Mouse (Mus musculus) cerebral cortex, adult 2 months (tissue): ENCODE results near the gene Spata18.

ENCODE experiments used
- WGBS: fragments of 180-500 bp; shearing (Covaris S2); methylation state at CpG from one replicate; pipeline ENCODE4 v1.1.7; 2018; 5-methylcytosine and 5-hydroxymethylcytosine counted together

The Spata18 gene

DNA sequence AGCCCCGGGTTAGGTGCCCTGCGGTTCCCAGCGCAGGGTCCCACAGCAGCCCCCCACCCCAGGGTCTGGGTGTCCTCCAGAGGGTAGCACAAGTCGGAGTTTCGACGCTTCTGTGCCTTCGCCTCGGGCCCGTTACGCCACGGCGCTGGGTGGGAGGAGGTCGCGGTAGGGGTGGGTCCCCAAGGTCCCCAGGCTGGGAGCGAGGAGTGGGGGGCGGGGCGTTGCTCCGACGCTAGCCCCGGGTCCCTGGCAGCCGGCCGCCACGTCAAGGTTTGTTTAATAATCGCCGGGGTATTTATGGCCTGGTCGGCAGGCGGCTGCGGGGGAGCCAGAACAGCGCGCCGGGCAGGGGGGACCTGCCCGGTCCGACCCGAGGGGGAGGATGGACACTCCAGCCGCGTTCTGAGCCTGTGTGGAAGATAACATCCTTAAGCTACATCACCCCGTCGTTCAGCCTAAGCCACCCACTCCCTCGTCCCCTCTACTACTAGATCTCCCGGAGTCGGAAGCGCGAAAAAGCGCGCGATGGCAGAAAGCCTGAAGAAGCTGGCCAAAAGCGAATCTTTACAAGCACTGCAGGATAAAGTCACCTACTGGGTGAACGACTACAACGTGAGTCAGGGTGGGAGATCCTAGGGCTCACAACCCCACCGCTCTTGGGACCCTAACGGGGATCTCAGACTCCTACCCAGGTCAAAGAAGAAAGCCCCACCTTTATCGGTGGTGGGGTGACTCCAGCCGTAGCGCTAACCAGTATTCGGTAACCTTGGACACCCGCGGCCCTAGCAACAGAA is at the start of gene Spata18:
Spata18 (plus strand) TSS at position 319 of the 794 bp plus-strand sequence.
- WGBS, result 1% methylated on average over 57 of the region's 57 CpGs

DNA sequence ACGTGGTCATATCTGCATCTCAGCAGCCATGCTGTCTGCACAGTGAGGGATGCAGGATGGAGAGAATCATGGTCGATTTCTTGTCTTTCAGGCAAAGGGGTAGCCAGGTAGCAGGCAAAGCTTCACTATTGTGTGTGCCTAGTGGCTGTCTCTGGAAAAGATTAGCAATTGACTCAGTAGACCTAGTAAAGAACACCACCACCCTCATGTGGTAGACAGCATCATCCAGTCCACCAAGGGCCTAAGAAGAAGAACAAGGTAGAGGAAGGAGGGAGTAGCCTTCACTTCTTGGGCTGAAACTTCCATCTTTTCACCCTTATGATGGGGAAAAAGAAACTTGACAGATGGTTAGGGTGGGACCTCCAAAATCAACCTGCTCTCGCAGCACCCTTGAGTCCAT is 48.3 kb upstream of the Spata18 start:
- 89% methylated on average over 3 of the region's 3 CpGs for WGBS

DNA sequence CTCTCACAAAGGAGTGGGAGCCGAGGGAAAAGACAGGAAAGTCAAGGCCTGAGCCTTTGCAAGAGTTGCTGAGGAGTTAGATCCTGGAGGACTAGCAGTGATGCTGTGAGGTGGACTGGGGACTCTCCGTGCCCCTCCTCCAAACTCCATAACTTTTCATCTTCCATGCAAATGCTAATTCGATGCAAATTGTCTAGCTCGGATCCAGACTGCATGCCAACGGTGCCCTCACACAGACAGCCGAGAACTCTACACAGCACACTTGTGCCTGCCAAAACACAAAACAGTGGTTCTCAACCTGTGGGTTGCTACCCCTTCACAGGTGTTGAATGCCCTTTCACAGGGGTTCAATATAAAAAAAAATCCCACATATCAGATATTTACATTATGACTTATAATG is 46.6 kb upstream of the Spata18 start:
- WGBS, result 38% methylated on average over 6 of the region's 6 CpGs

DNA sequence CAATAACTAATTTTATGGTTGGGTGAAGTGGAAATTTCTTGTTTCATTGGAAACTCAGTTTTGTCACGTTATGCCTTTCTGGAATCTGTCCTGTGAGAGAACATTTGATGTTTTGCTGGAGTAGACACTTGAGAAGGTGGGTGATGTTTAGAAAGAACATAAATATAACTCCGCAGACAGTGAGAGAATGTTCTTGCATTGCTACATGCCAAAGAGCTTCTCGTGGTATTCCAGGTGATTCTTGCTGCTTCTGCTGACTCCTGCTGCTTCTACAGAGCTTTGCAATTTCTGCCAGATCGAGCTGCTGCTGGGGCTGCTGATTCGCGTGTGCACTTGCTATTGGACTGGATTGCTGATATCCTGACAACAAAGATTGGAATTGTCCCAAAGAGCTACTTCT is 46.2 kb upstream of the Spata18 start:
- WGBS, result 44% methylated on average over 6 of the region's 6 CpGs

DNA sequence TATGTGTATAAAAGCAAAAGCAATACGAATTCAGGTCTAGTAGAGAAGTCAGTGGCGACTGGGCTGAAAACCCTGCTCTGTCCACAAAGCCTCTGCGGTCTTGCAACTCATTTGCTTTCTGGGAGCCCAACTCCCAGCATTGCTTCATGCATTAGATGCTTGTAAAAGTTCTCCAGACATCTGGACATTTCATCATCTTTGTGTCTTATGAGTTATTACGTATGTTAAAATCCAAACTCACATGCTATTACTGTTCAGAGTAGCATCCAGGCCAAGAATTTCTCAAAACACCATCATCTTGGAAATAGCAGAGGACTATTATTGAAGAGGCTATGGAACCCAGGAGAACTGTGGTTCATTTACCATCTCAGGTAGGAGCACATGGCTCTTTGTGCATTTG is 40.1 kb upstream of the Spata18 start:
- 95% methylated on average over 4 of the region's 4 CpGs for WGBS

DNA sequence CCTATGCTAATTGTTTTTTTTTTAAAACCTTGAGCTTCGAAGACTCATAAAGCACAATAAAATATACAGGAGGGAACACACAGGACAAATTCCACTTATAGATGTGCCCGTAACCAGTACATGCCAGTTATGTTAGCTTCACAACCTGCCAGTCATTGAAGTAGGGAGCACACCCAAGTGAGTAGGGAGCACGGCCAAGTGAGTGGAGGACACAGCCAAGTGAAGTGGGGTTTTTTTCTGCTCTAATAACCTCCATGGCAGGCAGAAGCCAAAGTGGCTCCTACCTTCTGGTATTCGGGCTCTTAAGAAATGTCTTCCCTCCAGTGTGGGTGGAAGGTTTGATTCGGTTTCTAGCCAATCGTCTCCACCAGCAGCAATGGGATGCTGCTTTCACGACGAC is 37.9 kb upstream of the Spata18 start:
- WGBS, result 81% methylated on average over 8 of the region's 8 CpGs

DNA sequence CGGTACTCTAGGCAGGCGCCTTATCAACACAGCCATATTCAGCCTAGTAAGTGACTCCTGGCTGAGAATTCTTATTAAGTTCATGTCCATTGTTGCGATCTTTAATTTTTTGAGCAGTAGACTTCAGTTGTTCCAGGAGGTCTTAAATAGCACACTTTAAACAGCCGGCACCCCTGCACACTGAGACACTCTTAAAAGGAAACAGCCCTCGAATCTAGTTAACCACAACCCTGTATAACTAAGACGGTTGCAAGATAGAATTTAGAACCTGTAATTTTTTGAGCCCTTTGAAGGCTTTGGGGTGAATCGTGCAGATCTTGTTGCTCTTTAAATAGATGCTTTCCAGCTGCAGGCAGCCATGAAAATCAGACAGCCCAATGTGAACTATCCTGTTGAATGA is 36.0 kb upstream of the Spata18 start:
- WGBS, result 68% methylated on average over 7 of the region's 7 CpGs

DNA sequence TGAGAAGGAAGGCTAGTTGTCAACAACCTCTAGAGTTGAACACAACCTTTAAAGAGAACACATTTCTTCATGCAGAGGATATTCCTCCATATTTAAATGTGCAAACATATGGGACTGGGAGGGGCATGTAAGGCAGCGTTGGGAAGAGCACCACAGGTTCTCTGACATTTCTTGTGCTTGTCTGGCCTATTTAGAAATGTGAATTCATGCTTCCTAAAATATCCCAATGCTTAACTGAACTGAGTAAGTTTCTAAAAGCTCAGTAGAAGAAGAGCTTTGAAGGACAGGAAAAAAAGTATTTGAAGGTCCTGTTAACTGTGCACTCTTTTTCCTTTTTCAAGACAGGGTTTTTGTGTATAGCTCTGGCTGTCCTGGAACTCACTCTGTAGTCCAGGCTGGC is 32.2 kb upstream of the Spata18 start:
- WGBS, result 46% methylated on average over 1 of the region's 1 CpGs

DNA sequence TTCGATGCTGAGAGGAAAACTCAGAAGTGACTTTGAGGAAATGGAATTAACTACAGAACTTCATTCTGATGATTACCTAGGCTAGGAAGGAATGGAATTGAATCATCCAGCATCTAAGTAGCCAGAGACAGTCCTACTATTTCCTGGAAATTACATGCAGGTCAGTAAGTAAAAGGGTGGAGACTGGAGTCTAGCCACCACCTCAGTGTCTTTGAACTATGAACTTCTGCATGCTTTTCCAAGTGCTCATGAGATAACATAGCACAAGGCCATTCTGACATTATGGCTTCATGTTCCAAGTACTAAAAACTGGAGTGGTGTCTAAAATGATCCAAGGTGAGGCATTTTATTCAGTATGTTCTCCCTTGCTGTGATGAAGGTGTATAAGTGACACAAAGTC is 25.7 kb upstream of the Spata18 start:
- 74% methylated on average over 1 of the region's 1 CpGs for WGBS

DNA sequence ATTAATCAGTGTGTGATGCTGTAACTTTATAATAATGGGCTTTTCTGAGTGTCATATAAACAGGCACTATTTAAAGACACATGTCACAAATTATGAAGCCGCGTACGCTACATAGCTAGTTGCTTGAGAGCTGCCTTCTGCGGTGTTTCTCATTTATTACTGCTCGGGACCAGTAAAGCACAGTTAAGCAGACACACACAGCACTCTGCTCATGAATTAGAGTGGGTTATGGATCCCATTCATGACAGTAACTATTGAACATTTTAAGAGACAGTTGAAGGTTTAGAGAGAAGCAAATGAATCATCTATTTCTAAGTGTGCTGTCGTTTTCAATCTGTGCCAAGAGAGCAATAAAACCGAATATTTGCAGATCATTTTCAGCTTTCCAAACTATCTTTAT is 24.3 kb upstream of the Spata18 start:
- 86% methylated on average over 7 of the region's 7 CpGs for WGBS

DNA sequence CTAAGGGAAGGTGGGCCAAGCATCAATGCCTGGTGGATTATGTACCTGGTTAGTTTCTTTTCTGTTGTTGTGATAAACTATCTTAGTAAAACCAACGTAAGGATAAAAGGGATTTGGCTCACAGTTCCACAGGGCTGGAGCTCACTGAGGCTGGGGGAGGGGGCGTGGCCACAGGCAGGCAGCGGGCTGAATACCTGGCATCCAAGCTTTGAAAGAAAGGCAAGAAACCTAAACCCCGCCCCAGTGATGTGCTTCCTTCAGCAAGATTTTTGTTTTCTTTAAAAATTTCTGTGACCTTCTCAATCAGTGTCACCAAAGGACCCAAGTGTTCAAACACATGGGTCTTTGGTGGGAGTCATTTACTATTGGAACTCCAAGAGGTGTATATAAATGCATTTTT is 23.6 kb upstream of the Spata18 start:
- 70% methylated on average over 4 of the region's 4 CpGs for WGBS

DNA sequence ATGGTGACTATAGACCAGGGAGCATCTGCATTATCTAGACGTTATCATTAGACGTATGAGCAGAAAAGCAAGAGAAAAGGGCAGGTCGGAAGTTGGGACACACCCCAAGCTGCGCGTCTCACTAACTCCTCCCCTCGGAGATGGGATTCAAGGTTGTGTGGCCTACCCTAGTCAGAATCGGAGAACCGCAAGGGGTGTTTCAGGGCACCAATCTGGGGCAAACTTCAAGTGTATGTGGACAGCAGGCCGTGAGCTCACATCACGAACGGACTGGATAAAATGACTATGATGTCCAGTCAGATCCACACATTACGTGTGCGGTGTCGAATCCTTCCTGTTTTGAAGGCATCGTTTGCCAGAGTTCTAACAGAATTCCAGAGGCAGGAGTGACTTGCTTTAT is 23.2 kb upstream of the Spata18 start:
- WGBS, result 88% methylated on average over 15 of the region's 15 CpGs

DNA sequence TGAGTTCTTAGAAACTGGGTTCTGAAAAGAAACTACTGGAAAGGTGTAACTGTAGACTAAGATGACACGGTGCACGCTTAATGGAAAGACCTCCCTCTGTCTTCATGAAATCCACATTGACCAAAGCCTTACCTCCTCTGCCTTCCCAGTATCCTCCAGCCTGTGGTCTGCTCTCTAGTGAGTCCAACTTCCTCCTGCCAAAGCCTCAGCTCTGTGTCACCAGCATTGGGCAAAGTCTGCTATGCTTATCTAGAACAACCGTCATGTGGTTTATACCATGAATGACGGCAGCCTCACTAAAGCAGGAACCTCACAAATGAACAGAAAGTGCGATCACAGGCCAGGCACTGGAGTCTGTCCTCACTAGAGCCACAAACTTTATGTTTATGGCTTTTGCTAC is 21.0 kb upstream of the Spata18 start:
- WGBS, result 81% methylated on average over 5 of the region's 5 CpGs

DNA sequence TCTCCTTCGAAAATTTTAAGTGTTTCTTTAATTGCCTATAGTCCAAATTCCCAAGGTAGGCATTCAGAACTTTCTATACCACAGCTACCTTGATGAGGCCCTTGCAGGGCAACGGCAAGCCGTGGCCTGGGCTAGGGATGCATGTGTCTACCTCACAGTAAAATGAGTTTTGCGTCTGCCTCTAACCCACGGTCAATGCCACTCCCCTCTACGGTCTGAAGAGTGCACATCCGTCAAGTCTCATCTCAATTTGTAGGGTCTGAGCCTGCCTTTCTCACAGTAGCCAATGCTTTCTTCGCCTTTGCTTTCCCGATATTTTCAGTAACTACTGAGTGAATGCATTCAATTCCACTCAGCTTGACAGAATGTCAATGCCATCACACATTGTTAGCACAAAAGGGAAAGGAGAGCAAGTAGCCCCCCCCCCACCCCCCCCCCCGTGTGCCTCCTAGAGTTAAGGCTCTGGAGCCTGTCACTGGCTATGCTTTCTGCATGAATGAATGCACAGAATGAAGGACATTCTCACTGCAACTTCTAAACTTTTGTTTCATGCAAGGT is 20.1 kb upstream of the Spata18 start:
- WGBS, result 77% methylated on average over 10 of the region's 10 CpGs

DNA sequence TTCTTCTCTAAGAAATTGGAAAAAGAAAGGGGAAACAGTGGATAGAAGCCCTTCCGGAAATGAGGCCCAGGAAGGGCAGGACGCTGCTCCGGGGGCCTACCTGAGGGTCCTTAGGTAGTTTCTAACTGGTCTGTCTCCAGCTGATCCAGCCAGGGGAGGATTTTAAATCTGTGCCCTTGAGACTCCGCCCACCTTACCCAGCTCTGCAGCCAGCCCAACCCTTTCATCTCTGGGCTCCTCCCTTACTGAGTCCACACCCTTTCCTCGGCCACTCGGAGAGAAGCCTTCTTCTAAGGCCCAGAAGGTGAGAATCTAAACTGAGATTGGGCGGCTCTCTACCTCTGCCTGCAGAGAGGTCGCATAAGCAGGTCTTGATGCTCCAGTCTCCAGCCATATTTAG is 18.9 kb upstream of the Spata18 start, which contains the start of gene Lrrc66:
Lrrc66 (minus strand) TSS at position 236 of the 400 bp plus-strand sequence.
- 81% methylated on average over 8 of the region's 8 CpGs for WGBS

DNA sequence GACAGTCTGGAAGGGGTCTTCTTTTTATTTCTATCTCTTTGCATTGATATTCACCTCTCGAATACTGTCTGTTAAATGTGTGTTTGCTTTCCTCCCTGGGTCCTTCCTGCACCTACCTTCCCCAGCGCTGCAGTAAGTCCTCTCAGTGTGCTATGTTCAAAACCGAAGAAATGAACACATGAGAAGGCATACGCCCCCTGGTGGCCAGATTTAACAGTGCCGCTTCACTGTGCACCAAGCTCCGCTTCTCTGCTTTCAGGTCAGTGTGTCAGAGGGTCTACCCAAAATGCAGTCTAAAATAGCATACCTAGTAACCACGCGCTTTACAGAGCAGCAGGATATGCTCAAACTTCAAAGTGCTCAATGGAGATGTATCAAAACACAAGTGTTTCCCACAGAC is 18.0 kb upstream of the Spata18 start:
- 45% methylated on average over 8 of the region's 8 CpGs for WGBS

DNA sequence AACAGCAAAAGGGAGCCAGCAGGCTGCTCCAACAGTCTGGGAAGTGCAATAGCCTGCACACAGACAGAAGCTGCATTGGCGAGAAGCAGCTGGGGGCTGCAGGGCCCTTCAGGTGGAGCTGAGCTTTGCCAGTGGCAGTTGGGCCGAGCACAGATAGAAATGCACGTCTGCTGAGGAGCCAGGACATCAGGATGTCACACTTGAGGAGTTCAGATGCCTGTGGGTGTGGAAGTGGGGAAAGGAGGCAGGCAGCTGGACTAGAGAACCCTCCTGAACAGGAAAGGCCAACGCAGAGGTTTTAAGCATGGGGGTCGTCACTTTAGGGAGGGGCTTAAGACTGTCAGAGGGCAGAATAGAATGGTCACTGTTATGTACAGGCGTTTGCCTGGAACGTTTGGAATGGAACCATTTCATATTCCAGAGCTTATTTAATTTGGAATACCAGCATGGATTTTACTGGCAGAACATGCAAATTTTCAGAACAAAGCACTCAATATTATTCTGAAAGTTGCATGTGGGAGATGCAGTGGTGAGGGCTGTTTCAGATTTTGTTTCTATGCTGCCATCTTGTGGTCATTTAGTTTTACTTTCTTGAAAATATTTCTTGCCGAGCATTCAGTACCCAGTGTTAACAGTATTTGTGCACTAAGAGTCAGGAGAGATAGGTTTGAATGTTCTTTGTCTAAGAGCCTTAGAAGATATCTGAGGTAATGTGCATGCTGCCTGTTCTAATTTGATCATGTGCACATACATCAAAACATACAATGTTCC is 13.7 kb upstream of the Spata18 start:
- 28% methylated on average over 8 of the region's 8 CpGs for WGBS

DNA sequence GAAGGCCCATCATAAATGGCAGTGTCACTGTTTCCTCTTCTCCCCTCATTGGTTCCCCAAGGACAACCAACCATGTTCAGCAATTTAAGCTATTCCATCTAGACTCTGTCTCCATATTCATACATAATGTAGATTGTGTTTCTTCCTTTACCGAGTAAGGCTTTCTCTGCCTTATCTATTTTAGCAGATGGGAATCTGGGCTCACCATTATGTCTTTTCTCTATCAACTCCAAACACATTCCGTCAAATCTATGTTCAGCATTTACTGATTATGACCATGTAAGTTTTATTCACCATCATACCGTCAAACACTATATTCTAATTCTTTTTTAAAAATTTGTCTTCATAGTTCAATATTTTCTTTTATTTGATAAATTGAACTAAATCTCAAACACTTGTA is 10.1 kb upstream of the Spata18 start:
- WGBS, result 82% methylated on average over 3 of the region's 3 CpGs

DNA sequence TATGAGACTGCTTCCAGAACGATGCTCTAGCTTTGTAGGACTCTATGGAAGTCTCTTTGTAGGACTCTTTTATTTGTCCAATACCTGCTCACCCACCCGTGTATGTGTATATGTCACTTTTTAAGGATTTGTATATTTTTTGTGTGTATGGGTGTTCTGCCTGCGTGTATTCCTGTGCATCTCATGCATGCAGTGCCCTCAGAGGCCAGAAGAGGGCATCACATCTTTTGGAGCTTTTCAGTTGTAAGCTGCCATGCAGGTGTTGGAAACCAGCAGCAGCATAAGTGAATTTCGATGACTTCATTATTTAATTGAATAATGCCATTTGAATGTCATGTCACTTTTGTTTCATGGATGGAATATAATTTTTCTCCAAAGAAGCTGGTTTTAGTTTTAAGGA is 9.1 kb upstream of the Spata18 start:
- 90% methylated on average over 4 of the region's 4 CpGs for WGBS

DNA sequence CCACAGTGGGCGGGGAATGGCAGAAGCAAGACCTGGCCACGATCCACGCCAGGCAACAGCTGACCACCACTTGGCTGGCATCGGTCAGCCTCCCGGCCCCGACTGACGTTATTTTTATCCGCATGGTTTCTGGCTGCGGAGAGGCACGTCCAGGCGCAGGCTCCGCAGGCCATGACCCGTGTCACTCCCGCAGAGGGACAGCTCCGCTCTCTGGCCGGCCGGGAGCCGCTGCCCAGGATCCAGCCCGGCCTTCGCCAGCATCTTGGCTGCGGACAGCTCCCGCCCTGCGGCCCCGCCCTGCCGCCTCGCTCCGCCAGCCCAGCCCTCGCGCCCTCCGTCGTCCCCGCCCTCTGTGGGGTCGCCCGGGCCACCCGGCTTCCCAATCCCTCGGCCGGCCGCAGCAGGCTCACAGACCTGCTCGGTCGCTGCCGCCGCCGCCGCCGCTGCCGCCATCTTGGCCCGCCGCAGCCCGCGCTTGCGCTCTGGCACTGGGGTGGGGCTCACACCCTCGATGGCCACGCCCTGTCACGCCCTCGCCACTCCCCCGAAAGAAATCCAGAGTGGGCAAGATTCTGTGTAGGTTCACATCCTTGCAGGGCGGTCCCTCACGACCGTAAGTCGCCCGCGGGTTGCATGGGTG is 3.8 kb upstream of the Spata18 start, which contains the start of gene Sgcb:
Sgcb (minus strand) TSS at position 530 of the 640 bp plus-strand sequence.
- under 1% methylated on average over 62 of the region's 62 CpGs for WGBS

DNA sequence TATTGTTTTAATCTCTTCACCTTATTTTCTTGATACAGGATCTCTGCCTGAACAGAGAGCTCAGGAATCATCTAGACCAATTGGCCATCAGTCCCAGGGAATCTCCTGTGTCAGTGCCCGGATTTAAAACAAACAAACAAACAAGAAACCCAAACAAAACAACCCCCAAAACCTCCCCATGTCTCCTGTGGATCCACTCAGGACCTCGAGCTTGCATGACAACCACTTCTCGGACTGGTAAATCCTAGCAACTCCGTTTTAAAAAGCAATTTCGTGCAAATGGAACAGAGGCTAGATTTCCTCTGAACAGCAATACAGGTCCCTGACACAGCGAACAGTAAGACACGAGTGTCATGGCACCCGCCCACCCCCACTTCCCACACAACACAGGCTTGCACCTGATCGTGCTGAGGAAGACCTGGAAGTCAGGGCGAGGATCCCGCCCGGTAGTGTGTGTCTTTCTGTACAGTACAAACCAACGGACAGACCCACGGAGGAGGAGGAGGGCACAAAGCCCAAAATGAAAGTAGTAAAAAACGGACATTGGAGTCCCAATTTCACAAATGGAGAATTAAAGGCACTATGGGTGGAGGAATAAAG is 714 bp upstream of the Spata18 start:
- WGBS, result 3% methylated on average over 15 of the region's 15 CpGs

DNA sequence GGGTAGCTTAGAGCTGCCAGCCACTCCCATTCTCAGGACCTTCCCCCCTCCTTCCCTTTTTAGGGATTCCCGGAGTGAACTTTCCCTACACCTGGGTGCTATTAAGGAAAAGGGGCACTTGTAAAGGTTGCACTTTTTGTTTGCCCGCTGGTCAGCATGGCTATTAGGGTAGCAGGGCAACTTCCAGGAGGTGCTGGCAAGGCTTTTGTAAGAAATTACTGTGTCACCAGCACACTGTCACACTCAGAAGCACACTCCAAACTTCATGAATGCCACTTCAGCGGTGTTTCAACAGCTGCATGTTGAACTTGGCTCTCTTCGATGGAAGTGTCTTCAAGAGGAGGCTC is 649 bp downstream of the Spata18 start:
- 13% methylated on average over 4 of the region's 4 CpGs for WGBS
